Mouse (Mus musculus) kidney, embryonic 14.5 days (tissue): ENCODE measurements around the gene Nudt5. TPM values are rescaled to one million over a fixed set of nuclear protein-coding genes. Genes with fewer than 3 reads are reported as not detected.
A peak's percentile ranks its signal among the peaks of the same experiment; 100 is the strongest.

Experiments used
- ATAC-seq: fragments of 200-750 bp; cut with Nextera tagmentation; 2 replicates; pipeline ENCODE4 v1.8.0; 2017; ENCODE audit warnings: moderate number of reproducible peaks, mild to moderate bottlenecking, moderate TSS enrichment, moderate library complexity; ENCODE audit not compliant: low FRiP score, low TSS enrichment
- H3K27ac ChIP-seq: fragments of 300-500 bp; sonication (generic); 2 replicates; pipeline ENCODE4 v1.5.1; 2014; ENCODE audit warnings: low read depth, mild to moderate bottlenecking, low read length, moderate library complexity, mixed read lengths
- H3K27me3 ChIP-seq: fragments of 300-500 bp; sonication (generic); 2 replicates; pipeline ENCODE4 v1.6.1; 2014; ENCODE audit warnings: mild to moderate bottlenecking, low read length; ENCODE audit not compliant: control insufficient read depth, insufficient read depth
- H3K36me3 ChIP-seq: fragments of 300-500 bp; sonication (generic); 2 replicates; pipeline ENCODE4 v1.6.1; 2014; ENCODE audit warnings: low read length, mixed read lengths; ENCODE audit not compliant: control insufficient read depth, insufficient read depth
- H3K4me1 ChIP-seq: fragments of 300-500 bp; sonication (generic); 2 replicates; pipeline ENCODE4 v1.6.1; 2014; ENCODE audit warnings: low read length, mixed read lengths; ENCODE audit not compliant: control insufficient read depth, insufficient read depth
- H3K4me2 ChIP-seq: fragments of 300-500 bp; sonication (generic); replicated peaks from 2 replicates; pipeline ENCODE4 v1.6.1; 2014; ENCODE audit warnings: low read depth, mild to moderate bottlenecking, low read length
- H3K4me3 ChIP-seq: fragments of 300-500 bp; sonication (generic); 2 replicates; pipeline ENCODE4 v1.5.1; 2014; ENCODE audit warnings: mild to moderate bottlenecking, low read length
- H3K9ac ChIP-seq: fragments of 300-500 bp; sonication (generic); 2 replicates; pipeline ENCODE4 v1.6.1; 2014; ENCODE audit warnings: low read depth, mild to moderate bottlenecking, low read length, moderate library complexity
- H3K9me3 ChIP-seq: fragments of 300-500 bp; sonication (generic); 2 replicates; pipeline ENCODE4 v1.6.1; 2016; ENCODE audit warnings: low read length; ENCODE audit not compliant: control insufficient read depth
- WGBS: fragments of 180-500 bp; shearing (Covaris S2); extraction: QIAGEN DNeasy Blood & Tissue Kit; methylation state at CpG from one replicate; pipeline ENCODE4 v1.1.7; 2014; 5-methylcytosine and 5-hydroxymethylcytosine counted together
- polyA plus RNA-seq: library from polyadenylated mRNA; unstranded; fragments of >200 nt; fragmentation: Nextera tagmentation; extraction: Ambion mirVana; gene quantifications from 2 replicates; pipeline ENCODE4 v1.2.1, GENCODE M21; 2014

The Nudt5 gene
- polyA plus RNA-seq, 1 experiment from 2014 or later = 83.8 TPM

- no peak overlapping the region for H3K9ac ChIP-seq
- no peak overlapping the region for H3K4me3 ChIP-seq
- no peak overlapping the region for H3K4me2 ChIP-seq
- ATAC-seq = no peak
- H3K27me3 ChIP-seq = no peaks in the 10 kb centered on the region
- peaks cover 11% of the 10 kb centered on the region; the same call in 1 of the 2 replicates for H3K36me3 ChIP-seq
- H3K4me1 ChIP-seq = peaks cover 8% of the 10 kb centered on the region
- H3K27ac ChIP-seq = no peak overlapping the region
- WGBS = 92% methylated on average over 9 of the region's 9 CpGs
- H3K9me3 ChIP-seq = no peaks in the 10 kb centered on the region
These were observed 6.3 kb downstream of the Nudt5 start for GRCm38 (mm10) chr2:5851116-5851515.

- H3K4me3 ChIP-seq = no peak overlapping the region
- no peak overlapping the region for H3K27ac ChIP-seq
- H3K9ac ChIP-seq = no peak overlapping the region
- no peaks in the 10 kb centered on the region for H3K9me3 ChIP-seq
- H3K27me3 ChIP-seq = no peaks in the 10 kb centered on the region
- no peak overlapping the region for H3K4me2 ChIP-seq
- H3K4me1 ChIP-seq = 0 out of 2 replicates have a peak, but pooled peaks cover under 1% of the 10 kb centered on the region
- ATAC-seq = no peak
- 83% methylated on average over 5 of the region's 5 CpGs for WGBS
- H3K36me3 ChIP-seq = peaks cover 15% of the 10 kb centered on the region
These were observed 7.0 kb downstream of the Nudt5 start for GRCm38 (mm10) chr2:5851866-5852265.

GRCm38 (mm10) chr2:5862834-5863233 is 18.0 kb downstream of the Nudt5 start, which contains the start of gene Gm13199:
Gm13199 (minus strand) TSS chr2:5862934.
- no peak within 1 kb of the TSS for H3K4me3 ChIP-seq
- WGBS = 95% methylated on average over 3 of the region's 3 CpGs
- ATAC-seq = no peak
- no peaks in the 10 kb centered on the region for H3K27me3 ChIP-seq
- H3K4me2 ChIP-seq = no peak within 1 kb of the TSS
- no peaks in the 10 kb centered on the region for H3K4me1 ChIP-seq
- no peak within 1 kb of the TSS for H3K27ac ChIP-seq
- H3K9me3 ChIP-seq = no peaks in the 10 kb centered on the region
- peaks cover 69% of the 10 kb centered on the region for H3K36me3 ChIP-seq
- no peak within 1 kb of the TSS for H3K9ac ChIP-seq

GRCm38 (mm10) chr2:5867681-5868080 is 22.9 kb downstream of the Nudt5 start:
- no peak for ATAC-seq
- Histone ChIP-seq H3K4me1 (no peaks in the 10 kb centered on the region), H3K27ac (no peak overlapping the region), H3K4me3 (no peak overlapping the region), H3K4me2 (no peak overlapping the region), H3K9ac (no peak overlapping the region), H3K9me3 (no peaks in the 10 kb centered on the region), H3K36me3 (peaks cover 69% of the 10 kb centered on the region), H3K27me3 (no peaks in the 10 kb centered on the region)
- WGBS = 87% methylated on average over 2 of the region's 2 CpGs

GRCm38 (mm10) chr2:5869746-5870145 is 24.9 kb downstream of the Nudt5 start:
- no peak for ATAC-seq
- Histone ChIP-seq H3K27me3 (no peaks in the 10 kb centered on the region), H3K9ac (no peak overlapping the region), H3K27ac (no peak overlapping the region), H3K9me3 (no peaks in the 10 kb centered on the region), H3K4me3 (no peak overlapping the region), H3K4me1 (no peaks in the 10 kb centered on the region), H3K36me3 (peaks cover 71% of the 10 kb centered on the region), H3K4me2 (no peak overlapping the region)
- WGBS = 87% methylated on average over 5 of the region's 5 CpGs

- Histone ChIP-seq H3K36me3 (peaks cover 83% of the 10 kb centered on the region), H3K4me1 (no peaks in the 10 kb centered on the region), H3K9me3 (no peaks in the 10 kb centered on the region), H3K4me2 (no peak overlapping the region), H3K27me3 (no peaks in the 10 kb centered on the region), H3K27ac (no peak overlapping the region), H3K9ac (no peak overlapping the region), H3K4me3 (no peak overlapping the region)
- no peak for ATAC-seq
- WGBS = 76% methylated on average over 3 of the region's 3 CpGs
These were observed 32.6 kb downstream of the Nudt5 start for GRCm38 (mm10) chr2:5877446-5877845.

- WGBS = 85% methylated on average over 5 of the region's 5 CpGs
- H3K4me3 ChIP-seq = no peak overlapping the region
- peaks cover 53% of the 10 kb centered on the region for H3K36me3 ChIP-seq
- H3K4me2 ChIP-seq = no peak overlapping the region
- H3K9ac ChIP-seq = no peak overlapping the region
- H3K27ac ChIP-seq = no peak overlapping the region
- H3K27me3 ChIP-seq = no peaks in the 10 kb centered on the region
- 0 out of 2 replicates have a peak, but pooled peaks cover 3% of the 10 kb centered on the region for H3K4me1 ChIP-seq
- no peaks in the 10 kb centered on the region for H3K9me3 ChIP-seq
- no peak for ATAC-seq
These were observed 44.0 kb downstream of the Nudt5 start for GRCm38 (mm10) chr2:5888865-5889264.

GRCm38 (mm10) chr2:5889412-5889811 is 44.6 kb downstream of the Nudt5 start:
- H3K9me3 ChIP-seq = no peaks in the 10 kb centered on the region
- peaks cover 6% of the 10 kb centered on the region; the same call in 1 of the 2 replicates for H3K4me1 ChIP-seq
- no peaks in the 10 kb centered on the region for H3K27me3 ChIP-seq
- ATAC-seq = no peak
- 75% methylated on average over 2 of the region's 2 CpGs for WGBS
- no peak overlapping the region for H3K9ac ChIP-seq
- H3K4me2 ChIP-seq = no peak overlapping the region
- H3K36me3 ChIP-seq = peaks cover 50% of the 10 kb centered on the region
- no peak overlapping the region for H3K27ac ChIP-seq
- no peak overlapping the region for H3K4me3 ChIP-seq

- Histone ChIP-seq H3K4me2 (peak overlapping the region; percentile 72), H3K9me3 (no peaks in the 10 kb centered on the region), H3K27ac (no peak overlapping the region), H3K36me3 (peaks cover 14% of the 10 kb centered on the region), H3K9ac (peak overlapping the region; percentile 90; the same call in 1 of the 2 replicates), H3K4me3 (peak overlapping the region; percentile 87), H3K4me1 (peaks cover 6% of the 10 kb centered on the region; the same call in 1 of the 2 replicates), H3K27me3 (no peaks in the 10 kb centered on the region)
- ATAC-seq = no peak
- WGBS = 27% methylated on average over 11 of the region's 11 CpGs
These were observed 49.5 kb downstream of the Nudt5 start for GRCm38 (mm10) chr2:5894296-5894695.
